Mouse (Mus musculus) MEL (cell line): ENCODE measurements at regions not wholly inside any gene's neighbourhood (a gene's known extent, or its start where the extent isn't known, plus 50 kb on each side); places are given as distances from the start of the nearest gene placed in this dataset.

Experiments
- DNase-seq: peaks from one replicate; pipeline ENCODE4 v3.0.0; 2011; ENCODE audit warnings: low read depth, low spot score
- H3K27ac ChIP-seq: 2 replicates; pipeline ENCODE4 v1.5.1; 2012; ENCODE audit warnings: low read depth, mild to moderate bottlenecking, control low read depth, low read length, moderate library complexity; ENCODE audit not compliant: control insufficient read depth
- H3K27me3 ChIP-seq, 2 experiments: fragments of 150-350 bp in 1 of 2; sonication (generic) in 1 of 2; 2 replicates each; pipeline ENCODE4 v1.6.1; 2012; ENCODE audit warnings: low read length in 2 of 2, mild to moderate bottlenecking in 2 of 2, improper control_type of control experiment in 1 of 2, moderate library complexity in 1 of 2; ENCODE audit not compliant: insufficient read depth in 2 of 2, control insufficient read depth in 1 of 2
- H3K36me3 ChIP-seq, 2 experiments: 2 replicates each; pipeline ENCODE4 v1.6.1; 2012 to 2014; ENCODE audit warnings: low read length in 2 of 2, improper control_type of control experiment in 1 of 2, inconsistent platforms in 1 of 2, mild to moderate bottlenecking in 1 of 2; ENCODE audit not compliant: insufficient read depth in 2 of 2, control insufficient read depth in 1 of 2
- H3K4me1 ChIP-seq, 2 experiments: fragments of 150-350 bp in 1 of 2; sonication (generic) in 1 of 2; 2 replicates each; pipeline ENCODE4 v1.6.1; 2012; ENCODE audit warnings: low read length in 2 of 2, improper control_type of control experiment in 1 of 2, mild to moderate bottlenecking in 1 of 2; ENCODE audit not compliant: insufficient read depth in 2 of 2, control insufficient read depth in 1 of 2
- H3K4me3 ChIP-seq, 2 experiments: fragments of 150-350 bp in 1 of 2; sonication (generic) in 1 of 2; 2 replicates each; pipeline ENCODE4 v1.5.1; 2012; ENCODE audit warnings: low read depth in 2 of 2, low read length in 2 of 2, mild to moderate bottlenecking in 2 of 2, moderate library complexity in 2 of 2, control low read depth in 1 of 2, improper control_type of control experiment in 1 of 2; ENCODE audit not compliant: control insufficient read depth in 1 of 2, insufficient read depth in 1 of 2
- H3K79me2 ChIP-seq: 2 replicates; pipeline ENCODE4 v1.6.1; 2012; ENCODE audit warnings: mild to moderate bottlenecking, low read length, moderate library complexity; ENCODE audit not compliant: control insufficient read depth, poor library complexity, insufficient read depth
- H3K9ac ChIP-seq: 2 replicates; pipeline ENCODE4 v1.6.1; 2012; ENCODE audit warnings: low read depth, mild to moderate bottlenecking, control low read depth, low read length, moderate library complexity; ENCODE audit not compliant: control insufficient read depth, poor library complexity, severe bottlenecking
- H3K9me3 ChIP-seq: fragments of 150-350 bp; sonication (generic); replicated peaks from 2 replicates; pipeline ENCODE4 v1.6.1; 2012; ENCODE audit warnings: mild to moderate bottlenecking, low read length, improper control_type of control experiment, moderate library complexity; ENCODE audit not compliant: insufficient read depth
- BHLHE40 ChIP-seq: IDR thresholded peaks from 2 replicates; pipeline ENCODE4 v1.6.1; 2012; ENCODE audit warnings: low read depth, mild to moderate bottlenecking, inconsistent platforms, low read length, improper control_type of control experiment, borderline replicate concordance
- CHD2 ChIP-seq: IDR thresholded peaks from 2 replicates; pipeline ENCODE4 v1.6.1; 2011; ENCODE audit warnings: low read length, improper control_type of control experiment
- CTCF ChIP-seq, 3 experiments: IDR thresholded peaks in 2 of 3; conservative IDR thresholded peaks in 1 of 3; 2 replicates each; pipeline ENCODE4 v1.5.1; 2011 to 2012; ENCODE audit warnings: low read length in 3 of 3, low read depth in 2 of 3, mild to moderate bottlenecking in 2 of 3, improper control_type of control experiment in 1 of 3, inconsistent platforms in 1 of 3, mixed read lengths in 1 of 3, moderate library complexity in 1 of 3; ENCODE audit not compliant: control insufficient read depth in 1 of 3, insufficient read depth in 1 of 3, poor library complexity in 1 of 3, severe bottlenecking in 1 of 3
- ELF1 ChIP-seq: IDR thresholded peaks from 2 replicates; pipeline ENCODE4 v1.6.1; 2014; ENCODE audit warnings: low read depth, mild to moderate bottlenecking, inconsistent platforms, low read length, improper control_type of control experiment, moderate library complexity
- HCFC1 ChIP-seq: IDR thresholded peaks from 2 replicates; pipeline ENCODE4 v1.6.1; 2012; ENCODE audit warnings: low read depth, mild to moderate bottlenecking, inconsistent platforms, low read length, improper control_type of control experiment, moderate library complexity
- KAT2A ChIP-seq: conservative IDR thresholded peaks from 2 replicates; pipeline ENCODE4 v1.6.1; 2012; ENCODE audit warnings: low read depth, low read length, improper control_type of control experiment, inconsistent platforms
- MAFK ChIP-seq: IDR thresholded peaks from 2 replicates; pipeline ENCODE4 v1.6.1; 2011; ENCODE audit warnings: low read depth, mild to moderate bottlenecking, low read length, improper control_type of control experiment, borderline replicate concordance
- MAX ChIP-seq: IDR thresholded peaks from 2 replicates; pipeline ENCODE4 v1.6.1; 2011; ENCODE audit warnings: low read length, improper control_type of control experiment
- MAZ ChIP-seq: IDR thresholded peaks from 2 replicates; pipeline ENCODE4 v1.6.1; 2012; ENCODE audit warnings: low read depth, mild to moderate bottlenecking, inconsistent platforms, low read length, improper control_type of control experiment
- MEF2A ChIP-seq: IDR thresholded peaks from 2 replicates; pipeline ENCODE4 v1.6.1; 2014; ENCODE audit warnings: low read depth, mild to moderate bottlenecking, inconsistent platforms, low read length, improper control_type of control experiment; ENCODE audit not compliant: poor library complexity, insufficient replicate concordance, severe bottlenecking; ENCODE audit errors: extremely low read depth
- MXI1 ChIP-seq: IDR thresholded peaks from 2 replicates; pipeline ENCODE4 v1.6.1; 2011; ENCODE audit warnings: mild to moderate bottlenecking, low read depth, low read length, improper control_type of control experiment
- MYB ChIP-seq: IDR thresholded peaks from 2 replicates; pipeline ENCODE4 v1.6.1; 2011; ENCODE audit warnings: mild to moderate bottlenecking, low read depth, low read length, improper control_type of control experiment
- MYC ChIP-seq: IDR thresholded peaks from 2 replicates; pipeline ENCODE4 v1.6.1; 2011; ENCODE audit warnings: low read depth, mild to moderate bottlenecking, low read length, improper control_type of control experiment, moderate library complexity
- NELFE ChIP-seq: IDR thresholded peaks from 2 replicates; pipeline ENCODE4 v1.6.1; 2011; ENCODE audit warnings: low read depth, low read length, improper control_type of control experiment
- NRF1 ChIP-seq: IDR thresholded peaks from 2 replicates; pipeline ENCODE4 v1.6.1; 2014; ENCODE audit warnings: low read depth, mild to moderate bottlenecking, inconsistent platforms, low read length, improper control_type of control experiment, moderate library complexity; ENCODE audit not compliant: poor library complexity, insufficient read depth, severe bottlenecking
- POLR2AphosphoS5 ChIP-seq: IDR thresholded peaks from 2 replicates; pipeline ENCODE4 v1.6.1; 2012; ENCODE audit warnings: low read depth, borderline replicate concordance, mild to moderate bottlenecking, inconsistent platforms, low read length, moderate library complexity, mixed read lengths
- RCOR1 ChIP-seq: IDR thresholded peaks from 2 replicates; pipeline ENCODE4 v1.6.1; 2012; ENCODE audit warnings: low read depth, mild to moderate bottlenecking, inconsistent platforms, low read length, improper control_type of control experiment
- SIN3A ChIP-seq: IDR thresholded peaks from 2 replicates; pipeline ENCODE4 v1.6.1; 2012; ENCODE audit warnings: low read length, improper control_type of control experiment, inconsistent platforms
- SMC3 ChIP-seq: IDR thresholded peaks from 2 replicates; pipeline ENCODE4 v1.6.1; 2011; ENCODE audit warnings: low read depth, low read length, improper control_type of control experiment
- TAL1 ChIP-seq: IDR thresholded peaks from 2 replicates; pipeline ENCODE4 v1.6.1; 2012; ENCODE audit warnings: mild to moderate bottlenecking, inconsistent platforms, low read length, moderate library complexity, mixed read lengths
- TBP ChIP-seq: IDR thresholded peaks from 2 replicates; pipeline ENCODE4 v1.8.0; 2011; ENCODE audit warnings: low read depth, low read length, improper control_type of control experiment
- USF1 ChIP-seq: IDR thresholded peaks from 2 replicates; pipeline ENCODE4 v1.6.1; 2014; ENCODE audit warnings: low read depth, mild to moderate bottlenecking, inconsistent platforms, low read length, improper control_type of control experiment, moderate library complexity
- USF2 ChIP-seq, 2 experiments: IDR thresholded peaks; 2 replicates each; pipeline ENCODE4 v1.6.1; 2011 to 2012; ENCODE audit warnings: improper control_type of control experiment in 2 of 2, low read length in 2 of 2, borderline replicate concordance in 1 of 2, inconsistent platforms in 1 of 2, low read depth in 1 of 2, mild to moderate bottlenecking in 1 of 2; ENCODE audit not compliant: insufficient read depth in 1 of 2
- ZKSCAN1 ChIP-seq: IDR thresholded peaks from 2 replicates; pipeline ENCODE4 v1.6.1; 2012; ENCODE audit warnings: low read depth, mild to moderate bottlenecking, inconsistent platforms, low read length, improper control_type of control experiment, moderate library complexity
- ZMIZ1 ChIP-seq: IDR thresholded peaks from 2 replicates; pipeline ENCODE4 v1.6.1; 2012; ENCODE audit warnings: low read depth, mild to moderate bottlenecking, inconsistent platforms, low read length, improper control_type of control experiment, moderate library complexity

- H3K79me2 ChIP-seq, result no peaks in the 10 kb centered on the region
- H3K9me3 ChIP-seq, result no peaks in the 10 kb centered on the region
- no peaks in the 10 kb centered on the region for H3K4me1 ChIP-seq
- no peak overlapping the region for H3K9ac ChIP-seq
- no peak overlapping the region for H3K4me3 ChIP-seq
- no peak overlapping the region for H3K27ac ChIP-seq
- no peak for TF ChIP-seq TAL1
- TF ChIP-seq POLR2AphosphoS5, result no peak
- no peak for TF ChIP-seq MAFK
- TF ChIP-seq MEF2A, result no peak
- no peak for TF ChIP-seq USF2 (IDR thresholded peaks at IDR 0.05; ENCODE audit: borderline replicate concordance in 1 of 2, insufficient read depth in 1 of 2, low read depth in 1 of 2, low read length in 2 of 2)
- TF ChIP-seq SMC3, result no peak
- TF ChIP-seq MXI1, result no peak
- no peak for TF ChIP-seq ELF1
- no peak for TF ChIP-seq NELFE
- TF ChIP-seq SIN3A, result no peak
- no peak for TF ChIP-seq USF1
- no peak for TF ChIP-seq MYB
- no peak for TF ChIP-seq NRF1
- TF ChIP-seq BHLHE40, result no peak
- TF ChIP-seq CTCF (IDR thresholded peaks at IDR 0.05 in 2 of 3, conservative IDR thresholded peaks at IDR 0.05 in 1 of 3; ENCODE audit: control insufficient read depth in 1 of 3, insufficient read depth in 1 of 3, low read depth in 2 of 3, low read length in 3 of 3, poor library complexity in 1 of 3, severe bottlenecking in 1 of 3), result no peak
- TF ChIP-seq CHD2, result no peak
- H3K36me3 ChIP-seq, result no peaks in the 10 kb centered on the region
- DNase-seq, result no peak
- H3K27me3 ChIP-seq, result no peaks in the 10 kb centered on the region; a peak in 1 of 4 replicates
Observed at GRCm38 (mm10) chr9:47276303-47277005, 253.5 kb upstream of the Cadm1 start.

DNA sequence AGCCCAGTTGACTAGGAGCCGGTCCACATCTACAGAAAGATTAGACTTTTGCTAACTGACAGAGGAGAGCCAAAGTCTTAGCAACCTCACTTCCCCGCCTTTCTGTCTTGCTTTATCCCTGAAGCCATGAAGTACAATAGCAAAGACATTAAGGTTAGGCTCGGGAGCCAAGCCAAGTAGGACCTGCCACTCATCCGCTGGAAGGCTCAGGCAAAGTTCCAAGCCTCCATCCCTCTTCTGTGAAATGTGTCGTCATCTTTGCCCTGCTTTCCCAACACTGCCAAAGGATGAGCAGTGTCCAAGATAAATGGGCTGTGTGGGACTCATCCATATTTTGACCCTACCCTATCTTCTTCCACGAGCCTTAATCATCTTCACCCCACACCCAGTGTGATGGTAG lies 250.6 kb upstream of the Cadm1 start:
- H3K9ac ChIP-seq, result no peak overlapping the region
- H3K27ac ChIP-seq, result no peak overlapping the region
- TF ChIP-seq HCFC1 (no peak), TBP (no peak), ELF1 (no peak), MAX (no peak), ZMIZ1 (no peak), TAL1 (no peak), USF2 (IDR thresholded peaks at IDR 0.05; ENCODE audit: borderline replicate concordance in 1 of 2, insufficient read depth in 1 of 2, low read depth in 1 of 2, low read length in 2 of 2) (no peak), MYC (no peak), CTCF (IDR thresholded peaks at IDR 0.05 in 2 of 3, conservative IDR thresholded peaks at IDR 0.05 in 1 of 3; ENCODE audit: control insufficient read depth in 1 of 3, insufficient read depth in 1 of 3, low read depth in 2 of 3, low read length in 3 of 3, poor library complexity in 1 of 3, severe bottlenecking in 1 of 3) (no peak), MAFK (no peak), ZKSCAN1 (no peak), RCOR1 (no peak), MAZ (no peak), KAT2A (no peak)
- H3K9me3 ChIP-seq, result no peaks in the 10 kb centered on the region
- H3K4me3 ChIP-seq, result no peak overlapping the region
- H3K79me2 ChIP-seq, result no peaks in the 10 kb centered on the region
- no peaks in the 10 kb centered on the region for H3K36me3 ChIP-seq
- no peak for DNase-seq
- H3K4me1 ChIP-seq, result no peaks in the 10 kb centered on the region
- no peaks in the 10 kb centered on the region; a peak in 1 of 4 replicates for H3K27me3 ChIP-seq
